Comparison of ENCODE assay signal across 27 mouse cellular contexts in genomic region chr15:67792822-67793221, GRCm38 (mm10).
"Had no signal": no experiment of that assay in that cellular context is flagged by ENCODE, and none has a peak within 500 bp of the region (broad histone marks: within the 10 kb centered on the region; RNA-seq: fewer than 3 reads in every experiment).

No protein-coding gene starts in this region.

- H3K9me3 ChIP-seq: embryonic facial prominence, embryonic 10.5 days; embryonic facial prominence, embryonic 12.5 days; embryonic facial prominence, embryonic 13.5 days; embryonic facial prominence, embryonic 15.5 days; forebrain, embryonic 10.5 days; forebrain, embryonic 12.5 days; forebrain, embryonic 13.5 days; forebrain, embryonic 15.5 days had no signal

- H3K36me3 ChIP-seq: embryonic facial prominence, embryonic 10.5 days; embryonic facial prominence, embryonic 12.5 days; embryonic facial prominence, embryonic 13.5 days; embryonic facial prominence, embryonic 15.5 days; forebrain, embryonic 10.5 days; forebrain, embryonic 12.5 days; forebrain, embryonic 15.5 days had no signal

- H3K4me1 ChIP-seq: embryonic facial prominence, embryonic 10.5 days; embryonic facial prominence, embryonic 12.5 days; embryonic facial prominence, embryonic 15.5 days; forebrain, embryonic 10.5 days; forebrain, embryonic 12.5 days; forebrain, embryonic 13.5 days; forebrain, embryonic 15.5 days had no signal

- ATAC-seq: forebrain, embryonic 13.5 days; forebrain, embryonic 14.5 days; forebrain, embryonic 15.5 days; forebrain, embryonic 16.5 days; forebrain, postnatal 0 days had no signal

- H3K4me3 ChIP-seq: embryonic facial prominence, embryonic 10.5 days; embryonic facial prominence, embryonic 12.5 days; embryonic facial prominence, embryonic 13.5 days; embryonic facial prominence, embryonic 15.5 days; erythroblast, embryonic 14.5 days; forebrain, embryonic 10.5 days; forebrain, embryonic 12.5 days; forebrain, embryonic 13.5 days; forebrain, embryonic 15.5 days; gastrocnemius, adult 2 months; heart, adult 2 months had no signal

- H3K9ac ChIP-seq: embryonic facial prominence, embryonic 12.5 days; embryonic facial prominence, embryonic 13.5 days; embryonic facial prominence, embryonic 15.5 days; forebrain, embryonic 12.5 days; forebrain, embryonic 13.5 days; forebrain, embryonic 15.5 days; forebrain, postnatal 0 days had no signal

- H3K27me3 ChIP-seq: embryonic facial prominence, embryonic 12.5 days; embryonic facial prominence, embryonic 13.5 days; embryonic facial prominence, embryonic 15.5 days; forebrain, embryonic 12.5 days; forebrain, embryonic 13.5 days; forebrain, embryonic 15.5 days had no signal

- DNase-seq: cerebellum, adult 9-10 months; cerebellum, adult 9-11 months; cerebellum, postnatal 10 days; cerebellum, postnatal 14 days; cerebellum, postnatal 25 days; cerebellum, postnatal 36 days; embryo, embryonic 11 days; forebrain, postnatal 0 days; gastrocnemius, adult 2 months; gastrocnemius, postnatal 10 days; gastrocnemius, postnatal 14 days; gastrocnemius, postnatal 25 days; gastrocnemius, postnatal 36 days; heart, adult 11 months; heart, adult 18-20 months; heart, adult 2 months had no signal

- H3K27ac ChIP-seq: embryonic facial prominence, embryonic 10.5 days; embryonic facial prominence, embryonic 12.5 days; embryonic facial prominence, embryonic 13.5 days; embryonic facial prominence, embryonic 15.5 days; forebrain, embryonic 10.5 days; forebrain, embryonic 12.5 days; forebrain, embryonic 13.5 days; forebrain, embryonic 15.5 days; gastrocnemius, adult 2 months; heart, adult 2 months had no signal

- H3K4me2 ChIP-seq: embryonic facial prominence, embryonic 12.5 days; embryonic facial prominence, embryonic 13.5 days; embryonic facial prominence, embryonic 15.5 days; forebrain, embryonic 12.5 days; forebrain, embryonic 13.5 days; forebrain, embryonic 15.5 days had no signal
